Mouse (Mus musculus): ENCODE measurements around the gene Gm20388.

GRCm38 (mm10) chr8:119914161-119914560 lies 3.5 kb downstream of the Gm20388 start:
- TF ChIP-seq CTCF (IDR thresholded peaks at IDR 0.05; ENCODE audit: insufficient read depth, low read depth, low read length) (no peak), POLR2A (IDR thresholded peaks at IDR 0.05; ENCODE audit: insufficient read depth, low read depth, low read length) (no peak)

Data from olfactory bulb, adult 2 months (tissue).